Mouse (Mus musculus): ENCODE measurements around the gene Emc9.

DNA sequence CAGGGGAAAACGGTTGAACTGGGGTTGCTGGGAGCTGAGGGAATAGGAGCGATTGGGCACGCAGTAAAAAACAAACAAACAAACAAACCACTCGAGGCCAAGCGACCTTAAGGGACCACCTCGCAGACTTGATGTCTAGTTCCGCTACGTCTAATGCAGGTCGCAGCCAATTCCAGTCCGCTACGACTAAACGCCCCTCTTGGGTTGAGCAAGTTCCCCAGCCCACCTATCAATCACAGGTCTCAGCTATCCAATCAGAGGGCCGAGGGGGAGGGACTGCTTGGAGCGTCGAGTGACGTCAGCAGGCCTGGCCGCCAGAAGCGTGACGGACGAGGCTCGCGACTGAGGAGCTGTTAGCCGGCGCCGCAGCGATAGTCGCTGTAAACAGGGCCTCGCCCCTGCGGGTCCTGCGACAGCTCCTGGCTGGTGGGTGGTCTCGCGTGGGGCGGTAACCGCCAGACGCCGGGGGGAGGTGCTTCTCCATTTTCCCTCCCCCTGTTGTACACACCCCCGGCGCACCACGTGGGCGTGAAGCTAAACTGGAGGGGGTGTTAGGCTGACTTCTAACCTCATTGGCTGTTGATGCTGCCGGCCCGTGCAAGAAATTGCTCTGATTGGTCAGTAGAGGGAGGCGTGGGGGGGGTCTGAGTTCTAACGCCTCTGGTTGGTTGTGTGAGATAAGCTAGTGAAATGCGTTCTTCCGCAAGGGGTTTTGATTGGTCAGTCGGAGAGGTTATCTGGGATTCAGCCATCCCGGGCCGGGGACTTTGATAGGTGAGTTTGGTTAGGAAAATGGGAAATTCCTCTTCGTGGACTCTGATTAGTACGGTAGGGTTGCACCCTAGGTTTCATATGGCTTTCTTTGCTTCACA lies 24.7 kb downstream of the Emc9 start, which contains the start of gene A730061H03Rik:
- TF ChIP-seq CTCF (IDR thresholded peaks at IDR 0.05 in 2 of 3, conservative IDR thresholded peaks at IDR 0.05 in 1 of 3; ENCODE audit: control insufficient read depth in 1 of 3, insufficient read depth in 1 of 3, low read depth in 2 of 3, low read length in 3 of 3, poor library complexity in 1 of 3, severe bottlenecking in 1 of 3) = no peak; a peak in 1 of 6 replicates
- peak; percentile 90 for TF ChIP-seq USF1 (IDR thresholded peaks at IDR 0.05; ENCODE audit: low read depth, low read length)
- TF ChIP-seq RCOR1 (IDR thresholded peaks at IDR 0.05; ENCODE audit: low read depth, low read length) = peak; percentile 51; the same call in 1 of the 2 replicates
- peak; percentile 81 for TF ChIP-seq ELF1 (IDR thresholded peaks at IDR 0.05; ENCODE audit: low read depth, low read length)
